ENCODE assay signal across 8 mouse cellular contexts in genomic region chrX:164076040-164076775, GRCm38 (mm10). TPM values are rescaled to one million over a fixed set of nuclear protein-coding genes. Genes with fewer than 3 reads are reported as not detected.
DNase-seq lines count a peak whose midpoint lies in the region; ATAC-seq lines count a peak whose summit lies in the region.

Gene Siah1b (minus strand): TSS chrX:164076493.

- peak; percentile 99 for ATAC-seq in hindbrain, embryonic 16.5 days

- no peaks in the 10 kb centered on the region for H3K27me3 ChIP-seq in hindbrain, embryonic 16.5 days (replicated peaks; ENCODE audit: control insufficient read depth, insufficient read depth, low read length)

- no peaks in the 10 kb centered on the region for H3K36me3 ChIP-seq in hindbrain, embryonic 16.5 days (ENCODE audit: control insufficient read depth, insufficient read depth, low read length)
- H3K36me3 ChIP-seq in macrophage (ENCODE audit: inconsistent target): no peaks in the 10 kb centered on the region

- no peaks in the 10 kb centered on the region for H3K9me3 ChIP-seq in hindbrain, embryonic 16.5 days (ENCODE audit: control insufficient read depth, low read length)

- peak within 1 kb of the TSS; percentile 57 for H3K4me3 ChIP-seq in hindbrain, embryonic 16.5 days (ENCODE audit: low read length)
- peak within 1 kb of the TSS; percentile 59 for H3K4me3 ChIP-seq in macrophage (ENCODE audit: inconsistent target)

- H3K9ac ChIP-seq in hindbrain, embryonic 16.5 days (ENCODE audit: low read depth, low read length): peak within 1 kb of the TSS; percentile 76

- peak; percentile 71 for DNase-seq in WW6 (ENCODE audit: low read depth, low spot score)
- peak; percentile 64 to 82 for DNase-seq in cerebellum, postnatal 4 days (ENCODE audit: low spot score in 2 of 2)
- DNase-seq in gastrocnemius, adult 18-20 months (ENCODE audit: low spot score): peak; percentile 92
- peak; percentile 83 to 88 for DNase-seq in left cerebral cortex, adult 18-20 months (ENCODE audit: low spot score in 2 of 2)
- DNase-seq in right cerebral cortex, adult 18-20 months: peak; percentile 94
- peak; percentile 52 for DNase-seq in urinary bladder, postnatal 10 days (ENCODE audit: low spot score)

- 21% methylated on average over 54 of the region's 54 CpGs for WGBS in hindbrain, embryonic 16.5 days
- WGBS in macrophage (ENCODE audit: missing documents): 30% methylated on average over 51 of the region's 54 CpGs

- peak within 1 kb of the TSS; percentile 90 for H3K27ac ChIP-seq in hindbrain, embryonic 16.5 days (ENCODE audit: low read depth, low read length)
- H3K27ac ChIP-seq in macrophage: peak within 1 kb of the TSS; percentile 86

- H3K79me2 ChIP-seq in macrophage (ENCODE audit: inconsistent target): peaks cover 14% of the 10 kb centered on the region

- H3K4me2 ChIP-seq in hindbrain, embryonic 16.5 days (ENCODE audit: low read length): peak within 1 kb of the TSS; percentile 81

- no peaks in the 10 kb centered on the region for H3K4me1 ChIP-seq in hindbrain, embryonic 16.5 days (ENCODE audit: control insufficient read depth, insufficient read depth, low read depth, low read length)

RNA-seq across cellular contexts. Expression of gene Siah1b, which starts in this region (rescaled TPM):
- total RNA-seq in gastrocnemius, adult 18-20 months (2021): 1 to 10 TPM; 3.3 to 3.4 TPM
- polyA plus RNA-seq in hindbrain, embryonic 16.5 days (2015; fragmentation: Nextera tagmentation; extraction: Ambion mirVana): 16.9 and 18.1 TPM in 2 replicates
- 1 to 10 TPM; 9.5 to 9.9 TPM for total RNA-seq in left cerebral cortex, adult 18-20 months (2021)
- 1 to 10 TPM; 1.9 to 6.6 (median 3.9) TPM for total RNA-seq in macrophage (2018; cell fraction: chromatin; rRNA removed)
- total RNA-seq in macrophage (2018; cell fraction: cytosol; rRNA removed): 1 to 10 TPM; 2.1 to 4.3 (median 3.1) TPM
- total RNA-seq in macrophage (2018; cell fraction: nucleus; rRNA removed): 1 to 10 TPM; 2.1 to 6.8 (median 4.6) TPM
- 2.0 to 4.1 TPM (median 2.7 TPM) in 3 replicates for polyA plus RNA-seq in macrophage (2018)

Comparison
In these comparisons a context has a peak if more than half of its experiments do, and no peak if none do; other contexts are left out.
1. Peak in every context shown above with its lines: DNase-seq, ATAC-seq, H3K4me3 ChIP-seq and H3K27ac ChIP-seq.